Mouse (Mus musculus): Measurements from ENCODE around the gene Olfr675. TPM values are rescaled to one million over a fixed set of nuclear protein-coding genes. Genes with fewer than 3 reads are reported as not detected.
"Not testable (repeated sequence)": the region's sequence is repeated elsewhere in the genome, so short reads cannot be mapped to it uniquely, and the experiment has no call there.

Olfr675 gene
- total RNA-seq (2021): not detected

- intact Hi-C loops (cut with DNase I): no loop called here
- no peak for DNase-seq
Measured at GRCm38 (mm10) chr7:105028360-105028759, at the start of gene Olfr675. Gene Olfr675, minus strand, starts transcription at chr7:105028460.

GRCm38 (mm10) chr7:105064175-105064574 is 35.9 kb upstream of the Olfr675 start, which contains the start of gene Olfr678:
Gene Olfr678, plus strand, starts transcription at chr7:105064475.
- intact Hi-C loops (cut with DNase I): no loop called here
- DNase-seq: no peak

- intact Hi-C loops (cut with DNase I): no loop called here
- DNase-seq: no peak
Measured at GRCm38 (mm10) chr7:105058951-105059350, 30.7 kb upstream of the Olfr675 start.

- DNase-seq; intact Hi-C loops (cut with DNase I): not testable (repeated sequence)
Measured at GRCm38 (mm10) chr7:105033836-105034235, 5.6 kb upstream of the Olfr675 start.

- intact Hi-C loops (cut with DNase I): no loop called here
- DNase-seq: no peak
Measured at GRCm38 (mm10) chr7:105032398-105032797, 4.1 kb upstream of the Olfr675 start, which contains the start of gene Olfr676. Gene Olfr676, plus strand, starts transcription at chr7:105032698.

- no peak for DNase-seq
- intact Hi-C loops (cut with DNase I): no loop called here
Measured at GRCm38 (mm10) chr7:105022530-105022929, 5.7 kb downstream of the Olfr675 start.

- no peak for DNase-seq
- intact Hi-C loops (cut with DNase I): no loop called here
Measured at GRCm38 (mm10) chr7:105001929-105002328, 26.3 kb downstream of the Olfr675 start, which contains the start of gene Olfr672. Gene Olfr672, minus strand, starts transcription at chr7:105002029.

GRCm38 (mm10) chr7:104979026-104979425 is 49.2 kb downstream of the Olfr675 start, which contains the start of gene Olfr671:
Gene Olfr671, minus strand, starts transcription at chr7:104979126.
- intact Hi-C loops (cut with DNase I): no loop called here
- no peak for DNase-seq

- DNase-seq; intact Hi-C loops (cut with DNase I): not testable (repeated sequence)
Measured at GRCm38 (mm10) chr7:104972507-104972906, 55.8 kb downstream of the Olfr675 start.

Other genes with a start within 250 kb of the Olfr675 start
- not detected for gene Usp17lb, start 185.9 kb downstream of the Olfr675 start, total RNA-seq (2021)
- gene Usp17la, start 171.5 kb downstream of the Olfr675 start, total RNA-seq (2021): not detected
- gene Olfr665, start 150.4 kb downstream of the Olfr675 start, total RNA-seq (2021): not detected
- not detected for gene Olfr666, start 132.5 kb downstream of the Olfr675 start, total RNA-seq (2021)
- not detected for gene Olfr667, start 107.0 kb downstream of the Olfr675 start, total RNA-seq (2021)
- gene Olfr668, start 100.4 kb downstream of the Olfr675 start, total RNA-seq (2021): not detected
- gene Olfr669, start 94.2 kb downstream of the Olfr675 start, total RNA-seq (2021): not detected
- not detected for gene Olfr670, start 65.8 kb downstream of the Olfr675 start, total RNA-seq (2021)
- gene Olfr671, start 49.3 kb downstream of the Olfr675 start, total RNA-seq (2021): not detected
- not detected for gene Olfr672, start 26.4 kb downstream of the Olfr675 start, total RNA-seq (2021)
- not detected for gene Olfr676, start 4.2 kb upstream of the Olfr675 start, total RNA-seq (2021)
- not detected for gene Olfr677, start 22.9 kb upstream of the Olfr675 start, total RNA-seq (2021)
- not detected for gene Olfr678, start 36.0 kb upstream of the Olfr675 start, total RNA-seq (2021)
- not detected for gene Olfr679, start 52.7 kb upstream of the Olfr675 start, total RNA-seq (2021)
- not detected for gene Olfr680-ps1, start 64.4 kb upstream of the Olfr675 start, total RNA-seq (2021)
- not detected for gene Olfr681, start 88.4 kb upstream of the Olfr675 start, total RNA-seq (2021)
- not detected for gene Olfr683, start 118.6 kb upstream of the Olfr675 start, total RNA-seq (2021)
- gene Olfr684, start 135.2 kb upstream of the Olfr675 start, total RNA-seq (2021): not detected
- gene Olfr685, start 157.6 kb upstream of the Olfr675 start, total RNA-seq (2021): not detected
- gene Olfr686, start 179.0 kb upstream of the Olfr675 start, total RNA-seq (2021): not detected

Data from heart, postnatal 10 days (tissue).